Comparison of ENCODE assay signal across 10 mouse cellular contexts in the genomic region with DNA sequence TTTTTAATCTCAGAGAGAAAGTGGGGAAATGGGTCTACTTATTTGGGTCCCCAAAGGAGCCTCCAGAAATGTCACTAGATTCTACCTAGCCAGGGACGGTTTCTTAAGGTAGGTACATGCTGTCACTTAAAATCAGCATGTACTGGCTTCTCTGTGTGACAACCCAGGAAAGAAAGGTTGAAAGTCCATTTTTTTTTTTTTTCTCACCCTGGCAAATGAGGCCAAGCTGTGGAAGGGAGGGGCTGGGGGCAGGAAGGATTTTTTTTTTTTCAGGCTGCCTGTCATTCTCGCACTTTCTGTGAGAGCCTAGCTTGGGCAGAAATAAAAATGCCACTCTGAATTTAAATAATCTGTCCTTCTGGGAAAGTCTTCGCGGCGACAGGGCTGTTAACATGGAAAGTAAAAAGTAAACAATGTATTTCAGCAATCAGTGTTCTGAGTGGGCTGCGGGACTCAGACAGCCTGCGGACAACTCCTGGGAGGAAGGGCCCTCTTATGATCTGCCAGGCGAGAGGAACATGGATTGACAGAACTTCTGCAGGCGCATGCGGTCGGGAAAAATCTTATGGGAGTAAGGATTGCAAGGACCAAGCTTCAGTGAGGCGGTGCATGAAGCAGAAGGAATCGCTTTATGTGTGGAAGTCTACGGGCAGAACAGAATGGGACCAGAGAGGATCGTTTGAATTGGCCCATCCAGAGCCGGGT.
DNase-seq lines count a peak whose midpoint lies in the region; ATAC-seq lines count a peak whose summit lies in the region.
"Had no signal": no experiment of that assay in that cellular context is flagged by ENCODE, and none has a peak within 500 bp of the region (broad histone marks: within the 10 kb centered on the region; RNA-seq: fewer than 3 reads in every experiment).

No protein-coding gene starts in this region.

- intact Hi-C loops in heart, postnatal 10 days (cut with DNase I): loop anchor here (1.0 to 10.0 kb wide), 4 partner anchors 127 to 1605 kb away; partner anchors contain the start of gene Dctd

- H3K9ac ChIP-seq in hindbrain, embryonic 14.5 days: peak overlapping the region; percentile 42

- H3K27ac ChIP-seq in hindbrain, embryonic 14.5 days: no peak overlapping the region

- peak overlapping the region; percentile 20 for H3K4me3 ChIP-seq in hindbrain, embryonic 14.5 days (replicated peaks; ENCODE audit: low read length)
- H3K4me3 ChIP-seq: erythroblast, embryonic 14.5 days had no signal

- no peaks in the 10 kb centered on the region for H3K36me3 ChIP-seq in hindbrain, embryonic 14.5 days (replicated peaks; ENCODE audit: control insufficient read depth, insufficient read depth)

- 0 out of 2 replicates have a peak, but pooled peaks cover 6% of the 10 kb centered on the region for H3K27me3 ChIP-seq in hindbrain, embryonic 14.5 days (ENCODE audit: control insufficient read depth, insufficient read depth, low read length)
- H3K27me3 ChIP-seq: CH12.LX had no signal

- no peaks in the 10 kb centered on the region for H3K9me3 ChIP-seq in hindbrain, embryonic 14.5 days (ENCODE audit: control insufficient read depth, low read length)

- DNase-seq in heart, adult 11 months: peak; percentile 88
- no peak for DNase-seq in heart, postnatal 10 days
- DNase-seq in hindbrain, embryonic 14.5 days (ENCODE audit: low spot score): no peak
- DNase-seq in gastrocnemius, adult 8-10 months (ENCODE audit: low spot score in 2 of 2): no peak
- no peak for DNase-seq in cerebellum, adult 8-10 months
- no peak for DNase-seq in right cerebral cortex, postnatal 10 days (ENCODE audit: low spot score in 2 of 2)

- ATAC-seq in common myeloid progenitor, adult 5-6 weeks (replicated peaks; ENCODE audit: low read depth, poor library complexity, severe bottlenecking): 0 out of 2 replicates have a peak, but pooled peaks have one; percentile 15
- ATAC-seq in hindbrain, embryonic 14.5 days (ENCODE audit: low FRiP score): peak; percentile 15; the same call in 1 of the 2 replicates
- ATAC-seq in megakaryocyte progenitor cell, adult 5-6 weeks (replicated peaks; ENCODE audit: poor library complexity): 0 out of 2 replicates have a peak, but pooled peaks have one; percentile 4

- 11% methylated on average over 16 of the region's 16 CpGs for WGBS in hindbrain, embryonic 14.5 days

- H3K4me2 ChIP-seq in hindbrain, embryonic 14.5 days (replicated peaks): peak overlapping the region; percentile 56

- H3K4me1 ChIP-seq in hindbrain, embryonic 14.5 days (replicated peaks; ENCODE audit: control insufficient read depth, insufficient read depth, low read length): peaks cover 19% of the 10 kb centered on the region
